Mouse (Mus musculus): Measurements from ENCODE around the gene Ptpn18.

The Ptpn18 gene

DNA sequence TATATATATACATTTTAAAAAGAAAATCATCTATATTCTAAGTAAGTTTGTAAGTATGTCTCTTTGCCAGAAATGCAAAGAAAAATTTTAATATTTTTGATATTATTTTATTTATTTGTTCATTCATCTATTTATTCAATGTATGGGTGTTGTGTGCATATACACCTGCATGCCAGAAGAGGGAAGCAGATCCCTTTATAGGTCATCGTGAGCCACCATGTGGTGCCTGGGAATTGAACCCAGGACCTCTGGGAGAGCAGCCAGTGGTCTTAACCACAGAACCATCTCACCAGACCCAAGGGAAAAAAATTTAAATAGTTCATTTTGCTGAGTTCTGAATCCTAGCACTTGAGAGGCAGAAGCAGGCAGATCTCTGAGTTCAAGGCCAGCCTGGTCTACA is 58.7 kb downstream of the Ptpn18 start:
- no peak for DNase-seq

GRCm38 (mm10) chr1:34522205-34522849 is 62.8 kb downstream of the Ptpn18 start:
- DNase-seq, result no peak

DNA sequence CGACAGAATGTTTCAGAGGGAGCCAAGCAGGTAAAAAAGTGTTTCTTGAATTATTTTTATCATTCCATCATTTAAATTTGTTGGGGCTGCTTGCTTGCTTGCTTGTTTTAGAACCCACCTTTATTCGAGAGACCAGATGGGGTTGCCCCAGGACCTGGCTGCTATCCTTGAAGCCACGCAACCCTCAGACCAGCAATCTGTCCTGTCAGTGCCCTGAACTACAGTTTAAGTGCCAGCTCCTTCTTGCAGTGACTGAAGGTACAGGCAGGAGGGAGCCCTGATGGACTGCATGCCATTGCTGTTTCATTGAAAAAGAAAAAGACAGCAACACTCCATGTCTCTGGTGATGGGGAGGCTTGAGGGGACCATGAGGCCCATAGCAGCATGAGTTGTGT is 63.3 kb downstream of the Ptpn18 start:
- no peak for DNase-seq

DNA sequence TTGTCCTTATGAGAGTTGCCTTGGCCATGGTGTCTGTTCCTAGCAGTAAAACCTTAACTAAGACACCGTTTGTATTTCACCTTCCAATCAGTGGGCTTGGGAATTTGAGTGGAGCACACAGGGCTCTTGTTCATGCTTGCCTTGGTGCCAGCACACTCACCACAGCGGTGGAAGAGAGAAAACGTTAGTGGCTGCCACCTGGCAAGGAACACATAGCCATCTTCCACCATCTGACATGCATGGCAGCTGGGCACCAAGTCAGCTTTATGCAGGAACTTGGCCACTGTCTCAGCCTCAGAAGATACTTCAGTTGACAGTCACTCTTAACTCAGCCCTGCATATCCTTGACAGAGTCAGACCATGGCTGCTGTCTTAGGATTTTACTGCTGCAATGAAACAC is 64.1 kb downstream of the Ptpn18 start:
- no peak for DNase-seq

All from layer of hippocampus, adult 9-11 months (tissue).